Mouse (Mus musculus): ENCODE results near the gene Chd2.

DNA sequence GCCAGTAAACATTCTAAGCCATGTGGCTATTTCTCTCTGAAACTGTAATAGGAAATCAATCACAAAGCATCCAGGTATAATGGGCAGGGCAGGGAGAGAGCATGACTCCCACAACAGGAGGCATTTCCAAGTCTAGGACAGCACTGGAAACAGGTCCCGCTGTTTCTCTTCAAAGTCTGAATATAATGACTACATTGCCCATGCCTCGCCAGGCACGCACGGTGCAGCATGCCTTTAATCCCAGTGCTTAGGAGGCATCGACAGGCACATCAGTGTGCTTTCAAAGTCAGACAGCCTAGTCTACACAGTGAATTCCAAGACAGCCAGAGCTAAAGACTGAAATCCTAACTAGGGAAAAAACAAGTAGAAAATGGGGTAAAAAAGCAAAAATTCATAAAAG lies 24.8 kb downstream of the Chd2 start:
- TF ChIP-seq CTCF (IDR thresholded peaks at IDR 0.05; ENCODE audit: low read depth, low read length) (no peak), POLR2AphosphoS5 (IDR thresholded peaks at IDR 0.05; ENCODE audit: insufficient replicate concordance, low read depth, low read length) (no peak), GATA1 (IDR thresholded peaks at IDR 0.05; ENCODE audit: borderline replicate concordance, low read length) (no peak), TAL1 (conservative IDR thresholded peaks at IDR 0.05; ENCODE audit: low read depth, low read length) (no peak)

Data from G1E (cell line).